Mouse (Mus musculus): ENCODE data around the gene Mfsd4b5.
"Not testable (repeated sequence)": the region's sequence is repeated elsewhere in the genome, so short reads cannot be mapped to it uniquely, and the experiment has no call there.

Mfsd4b5 gene

GRCm38 (mm10) chr10:39986466-39986865 is at the start of gene Mfsd4b5:
Mfsd4b5 (minus strand) TSS chr10:39986646.
- DNase-seq (ENCODE audit: low spot score): no peak

GRCm38 (mm10) chr10:40034956-40035355 is 48.5 kb upstream of the Mfsd4b5 start:
- DNase-seq (ENCODE audit: low spot score): no peak

- DNase-seq (ENCODE audit: low spot score): no peak
These were observed 46.5 kb upstream of the Mfsd4b5 start for GRCm38 (mm10) chr10:40032897-40033296.

- DNase-seq (ENCODE audit: low spot score): no peak
These were observed 44.3 kb upstream of the Mfsd4b5 start for GRCm38 (mm10) chr10:40030716-40031115.

- no peak for DNase-seq (ENCODE audit: low spot score)
These were observed 43.2 kb upstream of the Mfsd4b5 start for GRCm38 (mm10) chr10:40029610-40030009.

GRCm38 (mm10) chr10:40028091-40028490 is 41.6 kb upstream of the Mfsd4b5 start:
- DNase-seq (ENCODE audit: low spot score): no peak

GRCm38 (mm10) chr10:40026546-40026945 is 40.1 kb upstream of the Mfsd4b5 start:
- DNase-seq (ENCODE audit: low spot score): no peak

- DNase-seq (ENCODE audit: low spot score): no peak
These were observed 39.1 kb upstream of the Mfsd4b5 start for GRCm38 (mm10) chr10:40025560-40025959.

- DNase-seq (ENCODE audit: low spot score): peak; percentile 82
These were observed 38.3 kb upstream of the Mfsd4b5 start, which contains the start of gene Mfsd4b1 for GRCm38 (mm10) chr10:40024554-40025428. Mfsd4b1 (minus strand) TSS chr10:40025268.

- no peak for DNase-seq (ENCODE audit: low spot score)
These were observed 34.0 kb upstream of the Mfsd4b5 start for GRCm38 (mm10) chr10:40020401-40020800.

- DNase-seq (ENCODE audit: low spot score): no peak
These were observed 33.0 kb upstream of the Mfsd4b5 start for GRCm38 (mm10) chr10:40019492-40019891.

- no peak for DNase-seq (ENCODE audit: low spot score)
These were observed 31.9 kb upstream of the Mfsd4b5 start for GRCm38 (mm10) chr10:40018261-40018860.

GRCm38 (mm10) chr10:40009591-40009990 is 23.1 kb upstream of the Mfsd4b5 start:
- no peak for DNase-seq (ENCODE audit: low spot score)

GRCm38 (mm10) chr10:40008847-40009246 is 22.4 kb upstream of the Mfsd4b5 start:
- DNase-seq (ENCODE audit: low spot score): not testable (repeated sequence)

GRCm38 (mm10) chr10:40007953-40008352 is 21.5 kb upstream of the Mfsd4b5 start:
- DNase-seq (ENCODE audit: low spot score): no peak

GRCm38 (mm10) chr10:40006963-40007362 is 20.5 kb upstream of the Mfsd4b5 start:
- no peak for DNase-seq (ENCODE audit: low spot score)

GRCm38 (mm10) chr10:40000746-40001145 is 14.3 kb upstream of the Mfsd4b5 start:
- no peak for DNase-seq (ENCODE audit: low spot score)

GRCm38 (mm10) chr10:39991155-39991554 is 4.7 kb upstream of the Mfsd4b5 start:
- DNase-seq (ENCODE audit: low spot score): no peak

- no peak for DNase-seq (ENCODE audit: low spot score)
These were observed 3.8 kb downstream of the Mfsd4b5 start for GRCm38 (mm10) chr10:39982604-39983003.

- no peak for DNase-seq (ENCODE audit: low spot score)
These were observed 8.2 kb downstream of the Mfsd4b5 start for GRCm38 (mm10) chr10:39978231-39978630.

- no peak for DNase-seq (ENCODE audit: low spot score)
These were observed 9.1 kb downstream of the Mfsd4b5 start for GRCm38 (mm10) chr10:39977346-39977745.

GRCm38 (mm10) chr10:39975771-39976170 is 10.7 kb downstream of the Mfsd4b5 start:
- DNase-seq (ENCODE audit: low spot score): no peak

- DNase-seq (ENCODE audit: low spot score): no peak
These were observed 11.5 kb downstream of the Mfsd4b5 start for GRCm38 (mm10) chr10:39974982-39975381.

Measured in layer of hippocampus, adult 9-10 months (tissue).